Mouse (Mus musculus) layer of hippocampus, postnatal 36 days (tissue): ENCODE measurements around the gene Mfsd10. TPM values are rescaled to one million over a fixed set of nuclear protein-coding genes. Genes with fewer than 3 reads are reported as not detected.

Experiments used
- DNase-seq, 2 experiments: peaks; one replicate each; pipeline ENCODE4 v3.0.0; 2022
- total RNA-seq, 2 experiments: library from RNA; stranded (reverse); gene quantifications; 2 replicates each; pipeline ENCODE4 v1.2.3; 2021

The Mfsd10 gene
- 10 to 100 TPM; 35.3 to 49.4 TPM for total RNA-seq

DNA sequence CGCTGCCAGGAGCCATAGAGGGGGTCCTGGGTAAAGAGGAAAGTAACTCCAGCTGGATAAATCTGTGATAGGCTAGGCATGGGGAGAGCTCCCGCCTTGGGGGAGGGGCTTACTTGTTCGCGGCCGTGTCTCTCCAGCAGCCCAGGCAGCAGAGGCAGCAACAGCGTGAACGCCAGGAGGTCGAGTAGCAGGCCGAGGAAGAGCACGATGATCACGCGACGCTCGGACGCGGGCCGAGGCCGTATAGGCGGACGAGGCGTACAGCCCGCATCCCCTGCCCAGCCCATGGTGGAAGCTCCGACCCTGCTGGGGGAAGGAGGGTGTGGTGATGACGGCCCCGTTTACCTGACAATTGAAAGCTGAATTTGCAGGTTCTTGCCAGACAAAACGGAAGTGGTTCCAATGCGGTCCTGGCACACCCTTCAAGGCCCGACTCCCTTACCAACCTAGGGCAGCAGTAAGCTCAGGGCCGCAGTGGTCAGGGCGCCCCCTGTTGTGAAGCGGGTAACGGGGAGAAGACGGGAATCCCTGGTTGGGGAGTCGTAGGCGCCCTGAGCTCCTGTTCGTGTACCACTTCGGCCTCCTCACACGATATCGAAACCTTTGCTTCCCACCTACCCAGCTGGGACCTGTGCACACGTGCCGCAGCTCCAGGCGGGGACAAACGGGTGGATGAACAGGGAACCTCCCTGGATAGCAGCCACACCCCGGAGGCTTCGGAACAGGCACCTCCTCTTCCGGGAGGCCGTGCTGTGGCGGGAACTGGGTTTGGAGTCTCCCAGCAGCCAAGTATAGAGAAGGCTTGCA, at the start of gene Mfsd10:
Gene Mfsd10 (minus strand): TSS at position 732 of the 807 bp plus-strand sequence.
- DNase-seq = peak; percentile 78 to 79

GRCm38 (mm10) chr5:34670280-34670679, 33.3 kb upstream of the Mfsd10 start:
- DNase-seq = no peak

DNA sequence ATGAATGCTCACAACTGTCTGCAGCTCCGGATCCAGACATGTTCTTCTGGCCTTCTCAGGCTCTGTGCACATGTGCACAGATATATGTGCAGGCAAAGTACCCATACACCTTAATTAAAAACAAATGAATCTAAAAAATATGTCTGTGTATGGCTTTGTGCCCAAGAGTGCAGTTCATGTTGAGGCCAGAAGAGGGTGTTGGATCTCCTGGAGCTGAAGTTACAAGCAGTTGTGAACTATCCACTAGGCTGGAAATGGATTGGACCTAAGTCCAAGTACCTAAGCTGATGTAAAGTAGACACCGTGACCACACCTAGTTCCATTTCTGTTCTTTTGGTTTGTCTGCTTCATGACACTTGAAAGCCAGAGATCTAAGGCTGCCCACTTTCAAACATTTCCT, 32.5 kb upstream of the Mfsd10 start:
- no peak for DNase-seq

DNA sequence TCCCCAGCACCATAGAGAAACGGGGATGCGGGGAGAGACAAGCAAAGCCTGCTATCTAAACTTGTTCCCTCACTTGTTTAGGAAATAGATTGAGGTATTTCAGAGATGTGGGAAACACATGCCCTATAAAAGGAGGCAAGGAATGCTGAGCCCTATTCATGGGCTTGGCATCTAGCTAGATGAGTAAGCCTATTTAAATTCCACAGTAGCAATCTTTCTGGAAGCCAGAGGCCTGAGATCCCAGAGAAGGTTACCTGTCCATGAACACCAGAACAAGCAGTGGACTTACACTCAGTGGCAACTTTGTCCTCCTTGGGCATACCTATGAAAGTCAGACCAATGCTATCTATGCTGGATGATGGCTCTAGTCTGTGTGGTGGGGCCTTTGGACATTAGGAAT, 26.2 kb upstream of the Mfsd10 start:
- no peak for DNase-seq

- no peak for DNase-seq
Measured at GRCm38 (mm10) chr5:34661909-34662308, 24.9 kb upstream of the Mfsd10 start.

DNA sequence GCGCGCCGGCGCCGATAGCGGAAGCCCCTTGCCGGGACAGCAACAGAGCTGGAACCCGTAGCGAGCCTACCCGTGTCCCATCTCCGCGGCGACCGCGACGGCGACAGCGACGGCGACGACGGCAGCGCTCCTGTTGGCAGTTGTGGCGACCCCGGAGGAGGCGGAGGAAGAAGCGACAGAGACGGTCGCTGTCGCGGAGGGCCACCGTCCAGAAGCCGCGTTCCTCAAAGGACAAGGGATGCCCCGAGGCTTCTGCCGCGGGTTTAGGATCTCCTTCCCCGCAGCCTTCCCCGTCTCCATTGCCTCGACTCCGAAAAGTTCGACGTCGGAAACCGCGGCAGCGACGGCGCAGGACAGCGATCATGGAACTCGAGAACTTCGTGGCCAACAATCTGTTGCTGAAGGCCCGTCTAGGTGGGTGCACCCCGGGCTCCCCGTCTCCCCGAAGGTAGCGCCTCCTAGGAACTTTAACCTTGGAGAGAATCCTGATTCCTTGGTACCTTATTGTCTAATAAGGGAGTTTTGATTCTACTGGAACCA, 23.6 kb upstream of the Mfsd10 start:
- DNase-seq = no peak

- peak; percentile 98 to 99 for DNase-seq
Measured at GRCm38 (mm10) chr5:34659686-34660590, 22.9 kb upstream of the Mfsd10 start, which contains the start of the genes Nop14 and Grk4. Nop14 (minus strand) TSS chr5:34660148. Grk4 (plus strand) TSS chr5:34660379.

- no peak for DNase-seq
Measured at GRCm38 (mm10) chr5:34657556-34657955, 20.5 kb upstream of the Mfsd10 start.

GRCm38 (mm10) chr5:34654881-34655280, 17.9 kb upstream of the Mfsd10 start:
- DNase-seq = no peak

- DNase-seq = no peak
Measured at GRCm38 (mm10) chr5:34652961-34653360, 15.9 kb upstream of the Mfsd10 start.

- DNase-seq = peak in 1 of 2 experiments; percentile 54
Measured at GRCm38 (mm10) chr5:34647581-34647980, 10.6 kb upstream of the Mfsd10 start.

- DNase-seq = peak; percentile 38 to 62
Measured at GRCm38 (mm10) chr5:34642932-34643331, 5.9 kb upstream of the Mfsd10 start.

GRCm38 (mm10) chr5:34641991-34642390, 5.0 kb upstream of the Mfsd10 start:
- DNase-seq = no peak

GRCm38 (mm10) chr5:34637591-34638156, 662 bp upstream of the Mfsd10 start:
- DNase-seq = no peak

GRCm38 (mm10) chr5:34635665-34636192, 1.3 kb downstream of the Mfsd10 start:
- no peak for DNase-seq

DNA sequence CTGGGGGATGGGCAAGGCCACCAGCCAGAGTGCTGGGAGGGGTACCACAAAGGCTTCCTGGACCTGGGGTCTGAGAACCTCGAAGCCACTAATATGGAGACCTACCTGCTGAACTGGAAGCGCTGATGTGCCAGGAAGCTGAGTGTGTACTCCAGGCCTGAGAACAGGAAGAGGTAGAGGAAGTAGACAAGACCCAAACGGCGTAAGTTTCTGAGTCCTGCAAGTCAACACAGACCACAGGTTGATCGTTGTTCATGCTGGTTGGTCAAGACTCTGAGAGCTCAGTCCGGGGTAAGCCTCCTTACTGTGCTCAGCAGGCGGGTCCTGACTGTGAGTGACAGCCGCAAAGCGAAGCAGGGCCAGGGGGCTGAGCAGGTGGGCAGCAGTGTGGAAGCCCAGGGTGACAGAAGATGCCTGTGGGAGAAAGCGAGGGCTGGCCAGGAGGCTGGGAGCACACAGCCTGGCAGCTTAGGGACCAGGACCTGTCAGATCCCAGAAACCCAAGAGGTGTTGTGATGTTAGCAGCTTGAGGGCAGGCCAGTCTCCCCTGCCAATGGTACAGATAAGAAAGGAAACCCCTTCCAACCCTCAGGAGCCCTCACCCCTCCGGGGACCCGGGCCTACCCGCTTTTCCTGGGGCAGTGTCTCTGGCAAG, 2.1 kb downstream of the Mfsd10 start:
- DNase-seq = no peak

DNA sequence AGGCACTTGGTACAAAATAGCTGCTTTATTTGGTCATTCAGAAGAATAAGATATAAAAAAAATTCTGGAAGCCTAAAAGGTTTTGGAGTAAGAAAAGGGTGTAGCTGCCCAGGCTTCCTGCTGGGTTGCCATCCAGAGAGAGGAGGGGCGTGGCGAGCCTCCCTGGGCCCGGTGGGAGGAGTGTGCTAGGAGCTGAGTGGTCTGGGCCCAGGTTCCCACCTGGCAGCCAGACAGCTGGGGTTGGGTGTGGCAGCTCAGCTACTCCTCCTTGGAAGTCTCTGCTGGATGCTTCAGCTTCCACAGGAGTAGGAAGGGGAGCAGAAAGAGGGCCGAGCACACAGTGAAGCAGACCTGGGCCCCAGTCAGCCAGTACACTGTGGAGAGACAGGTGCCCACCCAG, 3.4 kb downstream of the Mfsd10 start:
- DNase-seq = no peak

DNA sequence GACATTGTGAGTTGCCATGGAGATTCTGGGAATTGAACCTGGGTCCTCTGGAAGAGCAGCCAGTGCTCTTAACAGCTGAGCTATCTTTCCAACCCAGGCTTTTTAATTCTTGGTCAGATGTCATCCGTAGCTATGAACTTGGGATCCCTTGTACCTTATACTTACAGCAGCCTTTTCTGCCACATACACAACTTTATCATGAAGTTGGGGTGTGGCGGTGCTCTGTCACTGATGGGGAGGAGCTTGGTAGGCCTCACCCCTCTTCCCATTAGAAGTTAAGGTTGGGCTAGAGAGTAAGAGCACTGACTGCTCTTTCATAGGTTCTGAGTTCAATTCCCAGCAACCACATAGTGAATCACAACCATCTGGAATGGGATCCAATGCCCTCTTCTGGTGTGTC, 4.0 kb downstream of the Mfsd10 start:
- DNase-seq = no peak

GRCm38 (mm10) chr5:34609966-34610365, 27.0 kb downstream of the Mfsd10 start:
- no peak for DNase-seq

DNA sequence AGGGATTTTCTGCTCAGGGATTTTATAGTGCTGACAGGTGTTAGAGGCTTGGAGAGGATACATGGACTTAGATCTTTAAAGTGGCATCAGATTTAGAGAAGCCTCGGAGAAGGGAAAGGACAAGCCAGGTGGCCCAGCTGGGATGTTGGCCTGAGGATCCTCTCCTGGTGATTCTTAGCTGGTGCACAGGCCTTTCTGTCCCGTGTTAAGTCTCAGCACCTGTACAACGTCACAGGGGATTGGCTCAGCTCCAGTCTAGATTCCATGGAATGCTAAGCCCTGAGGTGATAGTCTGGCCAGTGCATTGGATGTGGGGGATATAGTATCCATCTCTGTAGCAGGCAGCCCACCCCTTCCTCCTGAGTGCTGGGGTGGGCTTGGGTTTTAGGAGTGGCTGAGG, 28.8 kb downstream of the Mfsd10 start:
- DNase-seq = no peak

DNA sequence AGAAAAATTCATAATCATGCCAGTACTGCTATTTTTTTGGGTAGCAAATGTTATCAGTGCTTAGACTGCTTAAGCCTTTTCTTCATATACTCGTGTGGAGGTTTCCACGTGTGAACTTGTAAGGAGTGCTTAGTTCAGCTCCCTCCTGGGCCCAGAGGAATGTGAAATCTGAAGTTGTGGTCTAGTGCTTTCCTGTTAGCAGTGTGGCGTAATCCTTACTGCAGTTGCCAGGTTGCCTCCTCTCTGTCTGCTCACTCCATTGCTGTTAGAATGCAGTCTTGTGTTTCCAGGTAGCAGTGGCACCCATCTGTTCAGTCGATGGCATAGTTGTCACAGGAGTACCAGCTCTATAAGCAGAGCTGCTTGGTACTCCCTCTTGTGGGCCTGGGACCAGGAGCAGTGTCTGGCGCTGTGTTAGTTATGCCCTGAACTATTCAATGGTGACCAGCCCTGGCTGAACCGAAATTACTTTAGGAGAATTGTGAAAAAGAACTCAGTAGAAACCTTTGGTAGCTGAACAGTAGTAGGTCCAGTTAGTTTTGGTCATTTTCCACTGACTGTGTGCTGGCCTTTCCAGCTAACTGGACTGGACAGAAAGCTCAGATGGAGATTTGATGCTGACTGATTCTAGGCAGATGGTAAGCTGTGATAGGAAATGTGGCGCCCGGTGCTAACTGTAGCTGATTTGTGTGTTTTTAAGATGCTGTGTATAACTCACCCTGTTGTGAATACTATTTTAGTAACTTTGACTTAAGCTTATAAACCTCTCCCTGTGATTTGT, 29.7 kb downstream of the Mfsd10 start:
- DNase-seq = no peak
